Mouse (Mus musculus) lung, postnatal 36 days (tissue): ENCODE measurements at regions not wholly inside any gene's neighbourhood (a gene's known extent, or its start where the extent isn't known, plus 50 kb on each side); places are given as distances from the start of the nearest gene placed in this dataset.

Experiments used
- DNase-seq: peaks from one replicate; pipeline ENCODE4 v3.0.0; 2022; ENCODE audit warnings: mixed read lengths

GRCm38 (mm10) chr2:46468936-46469629, 1351.9 kb upstream of the Zeb2 start:
- no peak for DNase-seq

GRCm38 (mm10) chr2:46465389-46465788, 1348.2 kb upstream of the Zeb2 start:
- peak; percentile 48 for DNase-seq

- peak; percentile 77 for DNase-seq
Observed at GRCm38 (mm10) chr2:46464913-46465312, 1347.7 kb upstream of the Zeb2 start.

GRCm38 (mm10) chr2:46462670-46463069, 1345.5 kb upstream of the Zeb2 start:
- no peak for DNase-seq

- peak; percentile 69 for DNase-seq
Observed at GRCm38 (mm10) chr2:46450698-46451097, 1333.5 kb upstream of the Zeb2 start.

GRCm38 (mm10) chr2:46445306-46445705, 1328.1 kb upstream of the Zeb2 start:
- DNase-seq = no peak

GRCm38 (mm10) chr2:46443686-46444180, 1326.5 kb upstream of the Zeb2 start:
- peak; percentile 74 for DNase-seq

- peak; percentile 56 for DNase-seq
Observed at GRCm38 (mm10) chr2:46443061-46443685, 1326.0 kb upstream of the Zeb2 start.

GRCm38 (mm10) chr2:46442576-46442975, 1325.4 kb upstream of the Zeb2 start:
- DNase-seq = peak; percentile 36

GRCm38 (mm10) chr2:46441927-46442326, 1324.7 kb upstream of the Zeb2 start:
- DNase-seq = peak; percentile 18

GRCm38 (mm10) chr2:46441348-46441747, 1324.2 kb upstream of the Zeb2 start:
- DNase-seq = peak; percentile 52

- DNase-seq = no peak
Observed at GRCm38 (mm10) chr2:46440038-46440437, 1322.8 kb upstream of the Zeb2 start.

GRCm38 (mm10) chr2:46418281-46418680, 1301.1 kb upstream of the Zeb2 start:
- no peak for DNase-seq

GRCm38 (mm10) chr2:46402373-46403114, 1285.3 kb upstream of the Zeb2 start:
- DNase-seq = no peak

- no peak for DNase-seq
Observed at GRCm38 (mm10) chr2:46394161-46394560, 1277.0 kb upstream of the Zeb2 start.

- DNase-seq = no peak
Observed at GRCm38 (mm10) chr2:46372847-46373461, 1255.8 kb upstream of the Zeb2 start.

- no peak for DNase-seq
Observed at GRCm38 (mm10) chr2:46371755-46372154, 1254.6 kb upstream of the Zeb2 start.

- DNase-seq = peak; percentile 57
Observed at GRCm38 (mm10) chr2:46370949-46371348, 1253.8 kb upstream of the Zeb2 start.

- DNase-seq = no peak
Observed at GRCm38 (mm10) chr2:46368882-46369281, 1251.7 kb upstream of the Zeb2 start.

GRCm38 (mm10) chr2:46366135-46366485, 1248.9 kb upstream of the Zeb2 start:
- DNase-seq = no peak

GRCm38 (mm10) chr2:46365428-46366134, 1248.4 kb upstream of the Zeb2 start:
- DNase-seq = peak; percentile 10

- DNase-seq = peak; percentile 7
Observed at GRCm38 (mm10) chr2:46360049-46360712, 1243.0 kb upstream of the Zeb2 start.
